Mouse (Mus musculus) kidney, embryonic 16.5 days (tissue): ENCODE data around the gene Spag6l. TPM values are rescaled to one million over a fixed set of nuclear protein-coding genes. Genes with fewer than 3 reads are reported as not detected.

Source experiments
- ATAC-seq: fragments of 200-750 bp; cut with Nextera tagmentation; 2 replicates; pipeline ENCODE4 v1.8.0; 2017; ENCODE audit warnings: moderate TSS enrichment; ENCODE audit not compliant: low FRiP score, low TSS enrichment
- H3K27ac ChIP-seq: fragments of 300-500 bp; sonication (generic); 2 replicates; pipeline ENCODE4 v1.5.1; 2014; ENCODE audit warnings: low read length
- H3K27me3 ChIP-seq: fragments of 300-500 bp; sonication (generic); 2 replicates; pipeline ENCODE4 v1.6.1; 2014; ENCODE audit warnings: low read length, control low read depth, mixed read lengths; ENCODE audit not compliant: insufficient read depth
- H3K36me3 ChIP-seq: fragments of 300-500 bp; sonication (generic); 2 replicates; pipeline ENCODE4 v1.6.1; 2014; ENCODE audit warnings: low read length, control low read depth, mixed read lengths; ENCODE audit not compliant: insufficient read depth
- H3K4me1 ChIP-seq: fragments of 300-500 bp; sonication (generic); 2 replicates; pipeline ENCODE4 v1.6.1; 2014; ENCODE audit warnings: low read length, control low read depth, mixed read lengths; ENCODE audit not compliant: insufficient read depth
- H3K4me2 ChIP-seq: fragments of 300-500 bp; sonication (generic); replicated peaks from 2 replicates; pipeline ENCODE4 v1.6.1; 2014; ENCODE audit warnings: low read depth, low read length
- H3K4me3 ChIP-seq: fragments of 300-500 bp; sonication (generic); 2 replicates; pipeline ENCODE4 v1.5.1; 2014; ENCODE audit warnings: mild to moderate bottlenecking, low read length
- H3K9ac ChIP-seq: fragments of 300-500 bp; sonication (generic); replicated peaks from 2 replicates; pipeline ENCODE4 v1.6.1; 2014; ENCODE audit warnings: low read length
- H3K9me3 ChIP-seq: fragments of 300-500 bp; sonication (generic); 2 replicates; pipeline ENCODE4 v1.6.1; 2016; ENCODE audit warnings: low read length, control low read depth
- WGBS: fragments of 180-500 bp; shearing (Covaris S2); extraction: QIAGEN DNeasy Blood & Tissue Kit; methylation state at CpG from one replicate; pipeline ENCODE4 v1.1.7; 2014; 5-methylcytosine and 5-hydroxymethylcytosine counted together
- polyA plus RNA-seq: library from polyadenylated mRNA; unstranded; fragments of >200 nt; fragmentation: Nextera tagmentation; extraction: Ambion mirVana; gene quantifications from 2 replicates; pipeline ENCODE4 v1.2.1, GENCODE M21; 2015

Gene Spag6l
- polyA plus RNA-seq, result 0.95 and 1.2 TPM in 2 replicates

DNA sequence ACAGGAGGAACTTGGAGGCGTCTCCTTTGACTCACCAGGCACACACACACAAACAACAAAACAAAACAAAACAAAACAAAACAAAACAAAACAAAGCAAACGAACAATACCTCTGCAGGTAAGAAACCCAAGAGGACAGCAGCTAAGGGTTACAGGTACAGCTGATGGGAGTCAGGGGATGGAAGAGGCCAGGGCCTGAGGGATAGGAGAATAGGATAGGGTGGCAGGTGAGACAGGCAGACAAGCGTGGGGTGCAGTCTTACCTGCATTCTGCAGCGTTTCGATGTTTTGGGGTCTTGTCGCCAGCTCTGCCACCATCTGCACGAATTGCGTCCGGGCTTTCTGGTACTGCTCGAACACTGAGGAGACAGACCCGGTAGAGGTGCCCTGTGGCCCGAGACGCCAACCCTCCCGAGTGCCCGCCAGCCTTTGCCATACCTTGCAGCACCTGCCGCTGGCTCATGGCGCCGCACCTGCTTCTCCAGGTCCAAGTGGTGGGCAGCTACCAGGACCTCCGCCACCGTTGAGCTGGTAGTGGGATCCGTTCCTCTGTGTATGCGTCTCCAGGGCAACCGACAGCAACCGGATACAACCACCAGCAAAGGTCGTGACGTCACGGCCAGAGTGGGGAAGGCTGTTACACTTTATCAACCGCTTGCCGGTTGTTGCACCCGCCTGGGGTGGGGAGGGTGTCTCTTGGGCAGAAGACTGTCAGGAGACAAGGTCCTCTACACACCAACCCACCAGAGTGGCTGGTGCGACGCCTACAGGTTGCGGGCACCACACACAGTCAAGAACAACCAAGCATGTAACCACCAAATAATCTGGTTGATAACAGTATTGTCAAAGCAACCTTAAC lies at the start of gene Spag6l:
Gene Spag6l (minus strand): TSS at position 700 of the 859 bp plus-strand sequence.
- no peaks in the 10 kb centered on the region for H3K9me3 ChIP-seq
- 0 out of 2 replicates have a peak, but pooled peaks cover 5% of the 10 kb centered on the region for H3K4me1 ChIP-seq
- peak within 1 kb of the TSS; percentile 87 for H3K4me2 ChIP-seq
- H3K27ac ChIP-seq, result no peak within 1 kb of the TSS
- peak within 1 kb of the TSS; percentile 55 for H3K4me3 ChIP-seq
- no peaks in the 10 kb centered on the region for H3K36me3 ChIP-seq
- no peaks in the 10 kb centered on the region for H3K27me3 ChIP-seq
- H3K9ac ChIP-seq, result peak within 1 kb of the TSS; percentile 46
- peak; percentile 91 for ATAC-seq
- 9% methylated on average over 33 of the region's 33 CpGs for WGBS

DNA sequence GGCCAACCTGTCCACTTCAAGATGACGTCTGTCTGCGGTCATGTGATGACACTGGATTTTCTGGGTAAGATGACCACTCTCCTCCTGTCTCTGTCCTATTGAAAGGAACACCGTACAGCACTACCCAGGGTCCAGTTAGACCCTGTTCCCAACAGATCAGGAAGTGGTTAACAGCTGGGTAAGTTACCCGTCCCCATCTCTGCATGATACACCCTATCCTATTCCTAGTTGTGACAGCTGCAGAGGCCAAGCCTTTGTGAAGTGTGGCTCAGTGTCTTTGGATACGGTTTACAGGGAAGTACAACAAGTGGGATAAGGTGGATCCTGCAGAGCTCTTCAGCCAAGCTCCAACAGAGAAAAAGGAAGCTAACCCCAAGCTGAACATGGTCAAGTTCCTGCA lies 49.8 kb upstream of the Spag6l start:
- no peaks in the 10 kb centered on the region for H3K27me3 ChIP-seq
- H3K27ac ChIP-seq, result no peak overlapping the region
- H3K9ac ChIP-seq, result no peak overlapping the region
- 90% methylated on average over 5 of the region's 5 CpGs for WGBS
- no peak overlapping the region for H3K4me2 ChIP-seq
- H3K4me3 ChIP-seq, result no peak overlapping the region
- no peak for ATAC-seq
- H3K4me1 ChIP-seq, result no peaks in the 10 kb centered on the region
- H3K9me3 ChIP-seq, result no peaks in the 10 kb centered on the region
- H3K36me3 ChIP-seq, result peaks cover 81% of the 10 kb centered on the region

DNA sequence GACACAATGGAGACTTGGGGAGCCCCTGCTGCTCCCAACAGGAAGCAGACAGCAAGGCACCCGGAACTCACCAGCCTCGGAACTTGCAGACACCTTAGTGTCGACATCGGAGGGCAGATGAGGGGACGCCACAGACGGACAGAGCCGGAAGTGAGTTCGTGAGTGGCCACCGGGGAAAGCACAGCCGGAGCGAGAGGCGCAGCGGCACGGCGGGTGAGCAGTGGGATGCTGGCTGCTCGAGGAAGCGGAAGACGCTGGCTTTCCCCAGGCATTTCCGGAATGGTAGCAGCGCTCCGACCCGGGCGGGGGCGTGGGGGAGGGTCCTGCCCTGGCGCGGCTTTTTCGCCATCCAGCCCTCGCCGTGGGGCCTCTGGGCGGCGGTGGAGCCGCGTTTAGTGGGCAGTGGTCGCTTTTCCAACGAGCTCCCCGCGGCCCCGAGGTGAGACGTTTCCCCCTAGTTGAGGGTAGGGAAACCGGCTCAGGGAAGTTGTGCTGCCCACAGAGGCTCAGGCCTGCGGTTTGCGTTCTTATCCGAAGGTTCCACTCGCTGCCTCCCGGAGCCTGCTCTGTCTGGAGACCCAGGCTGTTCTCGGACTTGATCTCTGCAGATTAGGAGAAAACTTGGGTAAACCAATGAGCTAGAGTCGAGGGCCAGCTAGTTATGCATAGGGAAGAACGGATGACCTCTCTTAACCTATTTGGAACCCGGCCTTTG lies 41.5 kb upstream of the Spag6l start, which contains the start of the genes Top3b and Vpreb1:
Gene Top3b (plus strand): TSS at position 120 of the 715 bp plus-strand sequence.
Gene Vpreb1 (minus strand): TSS at position 227 of the 715 bp plus-strand sequence.
- under 1% methylated on average over 49 of the region's 49 CpGs for WGBS
- peak; percentile 98 for ATAC-seq
- peak within 1 kb of the TSS; percentile 84 for H3K9ac ChIP-seq
- H3K27ac ChIP-seq, result peak within 1 kb of the TSS; percentile 96
- H3K9me3 ChIP-seq, result no peaks in the 10 kb centered on the region
- H3K27me3 ChIP-seq, result no peaks in the 10 kb centered on the region
- peak within 1 kb of the TSS; percentile 65 for H3K4me2 ChIP-seq
- peak within 1 kb of the TSS; percentile 72 for H3K4me3 ChIP-seq
- peaks cover 6% of the 10 kb centered on the region for H3K36me3 ChIP-seq
- H3K4me1 ChIP-seq, result peaks cover 6% of the 10 kb centered on the region

DNA sequence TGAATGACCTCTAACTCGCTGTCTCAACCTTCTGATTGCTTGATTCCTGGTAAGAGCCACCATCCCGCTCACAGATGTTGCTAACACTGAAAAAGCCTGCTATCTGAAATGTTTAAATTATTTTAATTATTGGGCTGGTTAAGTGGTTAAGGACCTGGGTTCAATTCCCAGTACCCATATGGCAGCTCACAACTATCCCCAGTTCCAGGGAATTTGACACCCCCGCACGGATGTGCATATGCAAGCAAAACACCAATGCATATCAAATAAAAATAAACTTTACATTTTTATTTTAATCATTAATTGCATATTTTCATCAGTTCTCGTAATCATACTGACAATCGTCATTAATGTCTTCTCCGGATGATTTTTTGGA lies 41.0 kb upstream of the Spag6l start:
- Histone ChIP-seq H3K4me2 (peak overlapping the region; percentile 65), H3K27me3 (no peaks in the 10 kb centered on the region), H3K4me3 (peak overlapping the region; percentile 72), H3K27ac (peak overlapping the region; percentile 96), H3K9me3 (no peaks in the 10 kb centered on the region), H3K9ac (peak overlapping the region; percentile 84; the same call in 1 of the 2 replicates), H3K36me3 (peaks cover 4% of the 10 kb centered on the region), H3K4me1 (peaks cover 6% of the 10 kb centered on the region)
- 36% methylated on average over 7 of the region's 7 CpGs for WGBS
- peak; percentile 11 for ATAC-seq

DNA sequence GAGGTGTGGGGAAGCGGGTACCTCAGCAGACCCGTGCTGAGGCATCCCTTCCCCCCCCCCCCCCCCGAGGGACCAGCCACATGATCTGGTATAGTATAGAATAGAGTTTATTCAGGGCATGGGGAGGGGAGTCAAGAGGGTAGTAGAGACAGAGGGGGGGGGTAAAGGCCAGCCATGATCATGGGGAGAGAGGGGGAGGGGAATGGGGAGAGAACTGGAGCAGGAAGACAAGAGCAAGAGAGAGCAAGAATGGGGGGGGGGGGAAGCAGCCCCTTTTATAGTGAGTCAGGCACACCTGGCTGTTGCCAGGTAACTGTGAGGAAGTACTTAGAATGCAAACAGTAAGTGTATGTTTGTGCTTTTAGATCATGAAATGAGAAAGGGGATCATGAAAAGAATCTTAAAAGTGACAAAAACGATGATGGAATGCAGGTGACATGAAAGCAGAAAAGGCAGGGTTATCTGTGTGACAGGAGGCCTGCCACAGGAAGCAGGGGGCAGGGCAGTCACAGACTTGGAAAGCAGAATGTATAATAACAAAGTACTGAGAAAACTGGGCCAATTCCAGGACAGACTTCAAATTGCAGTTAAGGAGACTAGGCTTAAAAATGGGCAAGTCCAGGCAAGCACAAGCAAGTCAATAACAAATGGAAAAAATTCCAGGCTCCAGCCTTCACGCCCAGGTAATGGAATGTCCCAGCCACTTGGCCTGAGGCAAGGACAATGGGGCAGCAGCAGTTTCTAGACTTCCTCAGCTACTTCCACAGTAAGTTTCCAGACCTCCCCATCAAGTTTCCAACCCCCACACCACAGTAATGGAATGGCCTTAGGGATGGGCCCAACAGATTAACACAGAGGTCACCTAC lies 36.7 kb upstream of the Spag6l start:
- WGBS, result 39% methylated on average over 4 of the region's 5 CpGs
- no peaks in the 10 kb centered on the region for H3K36me3 ChIP-seq

DNA sequence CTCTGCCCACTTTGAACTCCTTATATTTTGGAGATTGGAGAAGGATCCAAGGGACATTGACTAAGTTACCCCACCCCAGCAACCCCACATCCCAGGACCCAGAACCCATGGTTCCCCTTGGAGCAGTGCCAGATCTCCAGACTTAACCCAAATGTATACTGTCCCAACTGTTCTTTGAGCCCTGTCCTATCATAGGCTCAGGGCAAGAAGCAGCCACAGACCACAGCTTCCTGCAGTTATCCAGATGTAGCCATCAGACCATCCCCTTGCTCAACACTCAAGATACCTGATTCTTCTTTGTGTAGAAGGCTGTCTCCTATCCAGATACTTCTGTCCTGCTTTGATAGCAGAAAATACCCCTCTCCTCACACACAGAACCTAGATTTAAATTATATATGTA lies 36.0 kb upstream of the Spag6l start:
- Histone ChIP-seq H3K27me3 (no peaks in the 10 kb centered on the region), H3K9ac (no peak overlapping the region), H3K27ac (no peak overlapping the region), H3K4me2 (no peak overlapping the region), H3K9me3 (no peaks in the 10 kb centered on the region), H3K4me3 (no peak overlapping the region), H3K4me1 (no peaks in the 10 kb centered on the region; the same call in 1 of the 2 replicates), H3K36me3 (no peaks in the 10 kb centered on the region)
- ATAC-seq, result no peak

More for the DNA sequence above, 36.7 kb upstream of the Spag6l start:
- H3K4me2 ChIP-seq, result no peak overlapping the region
- H3K27me3 ChIP-seq, result no peaks in the 10 kb centered on the region
- H3K9me3 ChIP-seq, result no peaks in the 10 kb centered on the region
- H3K4me1 ChIP-seq, result no peaks in the 10 kb centered on the region; the same call in 1 of the 2 replicates
- H3K9ac ChIP-seq, result no peak overlapping the region
- peak overlapping the region; percentile 41; the same call in 1 of the 2 replicates for H3K27ac ChIP-seq
- no peak overlapping the region for H3K4me3 ChIP-seq
- no peak for ATAC-seq

DNA sequence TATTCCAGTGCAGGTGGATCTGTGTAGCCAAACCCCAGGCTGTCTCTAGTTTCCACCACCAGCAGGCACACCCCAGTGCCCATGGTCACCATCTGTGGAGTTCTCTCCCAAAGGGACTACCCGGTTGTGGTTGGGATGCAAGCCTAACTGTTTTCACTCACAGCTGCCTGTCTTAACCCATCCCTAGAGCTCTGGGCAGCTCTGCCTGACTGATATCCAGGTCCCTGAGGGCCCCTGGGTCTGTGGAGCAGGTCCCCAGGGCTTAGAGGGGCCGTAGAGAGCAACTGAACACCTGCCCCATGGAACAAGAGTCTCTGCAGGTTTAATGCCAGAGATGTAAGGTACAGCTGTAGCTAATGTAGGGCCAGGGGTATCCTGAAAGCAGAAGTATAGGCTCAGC lies 34.7 kb upstream of the Spag6l start, which contains the start of gene Igll1:
Gene Igll1 (minus strand): TSS at position 8 of the 400 bp plus-strand sequence.
- H3K4me3 ChIP-seq, result no peak within 1 kb of the TSS
- no peaks in the 10 kb centered on the region for H3K36me3 ChIP-seq
- no peaks in the 10 kb centered on the region for H3K9me3 ChIP-seq
- ATAC-seq, result no peak
- H3K27me3 ChIP-seq, result no peaks in the 10 kb centered on the region
- H3K4me2 ChIP-seq, result no peak within 1 kb of the TSS
- 88% methylated on average over 2 of the region's 2 CpGs for WGBS
- H3K9ac ChIP-seq, result no peak within 1 kb of the TSS
- H3K4me1 ChIP-seq, result no peaks in the 10 kb centered on the region; the same call in 1 of the 2 replicates
- H3K27ac ChIP-seq, result no peak within 1 kb of the TSS

DNA sequence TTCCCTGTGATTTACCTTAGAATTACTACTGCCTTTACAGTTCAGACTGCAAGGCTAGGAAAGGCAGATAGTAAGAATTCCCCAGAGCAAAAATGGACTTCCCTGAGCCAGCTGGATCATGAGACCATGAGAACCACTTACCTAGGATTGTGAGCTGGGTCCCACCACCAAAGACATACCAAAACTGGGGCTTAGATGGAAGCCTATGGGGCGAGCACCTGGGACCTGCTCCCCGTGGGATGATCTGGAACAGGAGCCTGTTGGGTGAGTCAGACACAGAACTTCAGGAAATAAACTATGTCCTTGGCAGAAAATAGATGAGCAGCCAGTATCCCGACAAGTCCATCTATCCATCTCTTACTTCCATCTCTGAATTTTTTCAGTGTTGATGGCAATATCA lies 33.0 kb upstream of the Spag6l start:
- Histone ChIP-seq H3K27me3 (no peaks in the 10 kb centered on the region), H3K27ac (no peak overlapping the region), H3K36me3 (no peaks in the 10 kb centered on the region), H3K4me1 (no peaks in the 10 kb centered on the region; the same call in 1 of the 2 replicates), H3K4me2 (no peak overlapping the region), H3K9ac (no peak overlapping the region), H3K4me3 (no peak overlapping the region), H3K9me3 (no peaks in the 10 kb centered on the region)
- ATAC-seq, result no peak
- 88% methylated on average over 3 of the region's 3 CpGs for WGBS
